Mouse (Mus musculus) E14TG2a.4 (cell line): ENCODE data around the gene Mdm1.

ENCODE experiments used
- CTCF ChIP-seq: conservative IDR thresholded peaks from 2 replicates; pipeline ENCODE4 v1.5.1; 2014; ENCODE audit warnings: low read length
- NANOG ChIP-seq: IDR thresholded peaks from 2 replicates; pipeline ENCODE4 v1.6.1; 2014; ENCODE audit warnings: borderline replicate concordance, low read length, mixed read lengths

GRCm38 (mm10) chr10:118132993-118133392, 8.6 kb upstream of the Mdm1 start:
- TF ChIP-seq CTCF (no peak), NANOG (no peak)
